Mouse (Mus musculus): ENCODE results near the gene St3gal5. TPM values are rescaled to one million over a fixed set of nuclear protein-coding genes. Genes with fewer than 3 reads are reported as not detected.

Gene St3gal5
- total RNA-seq, 2 experiments from 2014 or later: 93.2 to 93.9 TPM

DNA sequence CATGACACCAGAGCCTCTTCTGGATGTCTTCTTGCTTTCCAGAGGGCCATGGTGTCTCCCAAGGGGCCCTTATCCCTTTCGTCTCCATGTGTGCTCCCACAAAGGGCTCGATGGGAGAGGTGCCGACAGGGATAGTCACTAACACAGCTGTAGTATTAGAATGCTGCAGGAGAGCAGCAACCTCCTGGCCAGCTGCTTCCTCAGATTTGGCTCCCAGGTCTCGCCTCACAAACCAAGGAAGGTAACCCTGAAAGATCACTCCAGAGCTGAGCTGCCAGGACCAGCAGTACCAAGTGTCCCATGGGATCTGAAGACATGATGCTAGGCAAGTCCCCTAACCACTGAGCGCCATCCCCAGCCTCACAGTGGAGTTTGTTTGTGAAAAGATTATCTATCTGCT, 105.3 kb downstream of the St3gal5 start:
- DNase-seq (ENCODE audit: low spot score in 2 of 2): no peak

DNA sequence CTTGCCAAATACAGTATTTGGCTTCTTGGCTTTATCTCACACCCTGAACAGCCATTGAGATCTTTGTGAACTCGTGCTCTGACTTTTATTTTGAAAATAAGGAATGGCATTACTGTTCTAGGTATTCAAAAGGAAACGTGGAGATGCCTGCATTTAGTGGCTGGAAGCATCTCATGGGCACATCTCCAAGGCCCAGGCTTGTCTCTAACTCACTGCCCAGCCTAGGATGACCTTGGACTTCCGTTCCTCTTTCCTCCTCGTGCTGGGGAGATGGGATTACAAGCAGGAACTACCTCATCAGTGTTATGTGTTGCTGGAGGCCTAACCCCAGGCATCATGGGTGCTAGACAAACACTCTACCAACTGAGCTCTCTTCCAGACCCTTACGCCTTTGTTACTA, 105.9 kb downstream of the St3gal5 start:
- no peak for DNase-seq (ENCODE audit: low spot score in 2 of 2)

Other genes starting within 250 kb of the St3gal5 start
- gene Ptcd3, start 188.8 kb upstream of the St3gal5 start, total RNA-seq (2021): 10 to 100 TPM; 68.8 to 73.8 TPM
- 10 to 100 TPM; 35.2 to 36.2 TPM for gene Polr1a, start 188.5 kb upstream of the St3gal5 start, total RNA-seq (2021)
- 1 to 10 TPM; 2.6 to 3.0 TPM for gene Atoh8, start 138.0 kb downstream of the St3gal5 start, total RNA-seq (2021)
- gene Sftpb, start 207.0 kb downstream of the St3gal5 start, total RNA-seq (2021): not detected
- 10 to 100 TPM; 33.0 to 34.1 TPM for gene Usp39, start 247.6 kb downstream of the St3gal5 start, total RNA-seq (2021)
- gene 0610030E20Rik, start 249.7 kb downstream of the St3gal5 start, total RNA-seq (2021): 10 to 100 TPM; 13.3 to 15.9 TPM

Data from layer of hippocampus, postnatal 10 days (tissue).